Mouse (Mus musculus): ENCODE results near the gene Gm21969. TPM values are rescaled to one million over a fixed set of nuclear protein-coding genes. Genes with fewer than 3 reads are reported as not detected.

Gene Gm21969
- polyA plus RNA-seq, 1 experiment from 2014 or later = not detected

DNA sequence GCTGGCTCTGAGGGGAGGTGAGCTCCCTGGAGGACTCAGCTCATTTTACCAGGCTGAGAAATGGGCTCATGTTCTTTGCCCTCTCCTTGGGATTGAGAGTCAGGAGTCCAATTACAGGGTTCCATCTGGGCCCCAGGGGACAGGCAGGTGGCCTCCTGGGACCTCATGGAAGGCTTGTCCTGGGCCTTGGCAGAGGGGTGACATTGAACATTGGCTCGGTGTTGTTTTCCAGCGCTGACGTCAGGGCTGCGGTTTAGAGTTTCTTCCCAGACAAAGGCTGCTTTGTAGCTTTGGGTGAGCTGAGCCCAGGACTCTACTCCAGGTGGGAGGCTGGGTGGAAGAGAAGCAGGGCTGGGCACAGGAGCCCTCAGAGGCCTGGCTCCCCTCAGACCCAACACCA lies 15.2 kb upstream of the Gm21969 start:
- Histone ChIP-seq H3K27me3 (ENCODE audit: control insufficient read depth, insufficient read depth, low read length) (no peaks in the 10 kb centered on the region), H3K9ac (replicated peaks; ENCODE audit: low read length) (no peak overlapping the region), H3K9me3 (replicated peaks; ENCODE audit: control insufficient read depth, low read length) (no peaks in the 10 kb centered on the region), H3K4me2 (ENCODE audit: low read depth, low read length) (no peak overlapping the region), H3K4me3 (ENCODE audit: low read depth, low read length) (no peak overlapping the region), H3K36me3 (replicated peaks; ENCODE audit: control insufficient read depth, insufficient read depth, low read depth, low read length) (no peaks in the 10 kb centered on the region), H3K27ac (replicated peaks; ENCODE audit: low read depth, low read length) (0 out of 2 replicates have a peak overlapping the region, but pooled peaks have one; percentile 13), H3K4me1 (ENCODE audit: control insufficient read depth, insufficient read depth, low read length) (peaks cover 7% of the 10 kb centered on the region; the same call in 1 of the 2 replicates)
- WGBS = 64% methylated on average over 4 of the region's 4 CpGs
- ATAC-seq (replicated peaks; ENCODE audit: insufficient number of reproducible peaks, low FRiP score, low TSS enrichment, low read depth) (no peak), DNase-seq (ENCODE audit: low spot score) (peak; percentile 35)

DNA sequence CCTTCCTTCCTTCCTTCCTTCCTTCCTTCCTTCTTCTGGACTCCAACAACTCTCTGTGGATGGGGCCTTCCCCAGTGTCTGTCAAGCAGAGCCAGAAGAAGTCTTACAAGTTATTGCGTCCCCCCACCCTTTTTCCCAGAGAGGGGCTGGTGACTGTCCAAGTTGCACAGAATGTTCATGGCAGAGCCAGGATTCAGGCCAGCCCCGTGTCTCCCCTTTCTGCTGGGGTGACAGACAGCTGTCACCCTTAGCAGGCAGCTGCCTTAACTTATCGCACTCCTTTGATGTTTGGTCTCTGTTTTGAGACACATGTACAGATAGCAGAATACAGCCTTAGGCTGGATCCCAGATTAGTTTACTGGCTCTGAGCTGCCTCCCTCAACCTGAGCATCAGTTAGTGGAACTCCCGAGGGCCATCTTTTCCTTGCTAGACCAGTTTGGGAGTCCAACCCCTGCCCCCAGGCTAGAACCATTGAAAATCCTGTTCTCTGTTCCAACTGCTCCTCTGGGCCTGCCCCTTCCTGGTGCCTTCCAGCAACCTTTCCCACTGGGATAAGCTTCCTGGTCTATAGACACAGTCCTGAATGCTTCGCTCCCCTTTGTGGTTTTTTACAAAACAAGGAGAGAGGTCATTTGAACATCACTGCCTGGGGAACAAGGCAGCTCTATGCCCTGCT lies 13.5 kb upstream of the Gm21969 start:
- Histone ChIP-seq H3K27ac (replicated peaks; ENCODE audit: low read depth, low read length) (0 out of 2 replicates have a peak overlapping the region, but pooled peaks have one; percentile 11), H3K36me3 (replicated peaks; ENCODE audit: control insufficient read depth, insufficient read depth, low read depth, low read length) (no peaks in the 10 kb centered on the region), H3K9me3 (replicated peaks; ENCODE audit: control insufficient read depth, low read length) (no peaks in the 10 kb centered on the region), H3K9ac (replicated peaks; ENCODE audit: low read length) (no peak overlapping the region), H3K4me1 (ENCODE audit: control insufficient read depth, insufficient read depth, low read length) (peaks cover 5% of the 10 kb centered on the region; the same call in 1 of the 2 replicates), H3K4me2 (ENCODE audit: low read depth, low read length) (no peak overlapping the region), H3K4me3 (ENCODE audit: low read depth, low read length) (no peak overlapping the region), H3K27me3 (ENCODE audit: control insufficient read depth, insufficient read depth, low read length) (no peaks in the 10 kb centered on the region)
- ATAC-seq (replicated peaks; ENCODE audit: insufficient number of reproducible peaks, low FRiP score, low TSS enrichment, low read depth) = no peak
- no peak for DNase-seq (ENCODE audit: low spot score)
- whole genome bisulfite sequencing = 25% methylated on average over 5 of the region's 5 CpGs

DNA sequence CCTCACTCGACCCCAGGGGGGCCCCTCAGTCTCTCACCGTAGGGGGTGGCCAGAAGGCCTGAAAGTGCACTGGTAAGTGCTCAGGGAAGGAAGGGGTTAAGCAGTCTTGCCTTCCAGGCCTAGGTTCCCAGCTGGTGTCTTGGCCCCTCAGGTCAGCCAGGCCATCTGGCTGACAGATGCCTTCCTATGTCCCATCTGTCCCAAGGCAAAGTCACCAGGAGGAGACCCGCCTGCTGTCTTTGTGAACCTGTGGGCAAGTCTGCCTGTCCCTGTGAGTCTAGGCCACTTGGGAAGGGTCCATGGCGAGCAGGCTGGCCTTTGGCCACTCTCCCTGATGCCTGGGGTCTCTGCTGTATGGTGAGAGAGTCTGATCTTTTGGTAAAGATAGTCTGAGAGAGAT lies 12.5 kb upstream of the Gm21969 start:
- H3K4me1 ChIP-seq (ENCODE audit: control insufficient read depth, insufficient read depth, low read length) = peaks cover 5% of the 10 kb centered on the region; the same call in 1 of the 2 replicates
- H3K27ac ChIP-seq (replicated peaks; ENCODE audit: low read depth, low read length) = no peak overlapping the region
- H3K36me3 ChIP-seq (replicated peaks; ENCODE audit: control insufficient read depth, insufficient read depth, low read depth, low read length) = no peaks in the 10 kb centered on the region
- no peak overlapping the region for H3K4me2 ChIP-seq (ENCODE audit: low read depth, low read length)
- WGBS = 25% methylated on average over 4 of the region's 4 CpGs
- H3K9me3 ChIP-seq (replicated peaks; ENCODE audit: control insufficient read depth, low read length) = no peaks in the 10 kb centered on the region
- no peak for ATAC-seq (replicated peaks; ENCODE audit: insufficient number of reproducible peaks, low FRiP score, low TSS enrichment, low read depth)
- H3K4me3 ChIP-seq (ENCODE audit: low read depth, low read length) = no peak overlapping the region
- H3K9ac ChIP-seq (replicated peaks; ENCODE audit: low read length) = no peak overlapping the region
- H3K27me3 ChIP-seq (ENCODE audit: control insufficient read depth, insufficient read depth, low read length) = no peaks in the 10 kb centered on the region
- peak; percentile 50 for DNase-seq (ENCODE audit: low spot score)

DNA sequence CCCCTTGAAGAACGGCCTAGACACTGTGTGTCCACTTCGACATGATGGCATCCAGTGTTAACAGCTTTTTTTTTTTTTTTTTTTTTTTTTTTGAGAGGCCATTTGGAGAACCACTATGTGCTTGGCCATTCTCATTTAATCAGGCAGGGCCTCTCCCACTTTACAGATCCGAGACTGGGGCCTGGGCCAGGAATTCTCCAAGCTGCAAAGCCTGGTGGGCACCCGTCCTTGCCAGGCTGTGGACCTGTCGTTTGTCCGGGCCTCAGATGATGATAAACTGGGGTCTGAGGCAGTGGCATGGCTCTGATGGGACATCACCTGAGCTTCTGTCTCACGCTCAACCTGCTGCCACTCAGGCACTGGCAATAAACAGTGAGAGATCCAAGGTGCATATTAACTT lies 10.1 kb upstream of the Gm21969 start:
- no peak for ATAC-seq (replicated peaks; ENCODE audit: insufficient number of reproducible peaks, low FRiP score, low TSS enrichment, low read depth)
- Histone ChIP-seq H3K9ac (replicated peaks; ENCODE audit: low read length) (no peak overlapping the region), H3K27me3 (ENCODE audit: control insufficient read depth, insufficient read depth, low read length) (no peaks in the 10 kb centered on the region), H3K4me3 (ENCODE audit: low read depth, low read length) (no peak overlapping the region), H3K4me2 (ENCODE audit: low read depth, low read length) (no peak overlapping the region), H3K4me1 (ENCODE audit: control insufficient read depth, insufficient read depth, low read length) (peaks cover 22% of the 10 kb centered on the region), H3K9me3 (replicated peaks; ENCODE audit: control insufficient read depth, low read length) (no peaks in the 10 kb centered on the region), H3K27ac (replicated peaks; ENCODE audit: low read depth, low read length) (no peak overlapping the region), H3K36me3 (replicated peaks; ENCODE audit: control insufficient read depth, insufficient read depth, low read depth, low read length) (no peaks in the 10 kb centered on the region)
- WGBS = 76% methylated on average over 7 of the region's 7 CpGs
- DNase-seq (ENCODE audit: low spot score) = no peak

DNA sequence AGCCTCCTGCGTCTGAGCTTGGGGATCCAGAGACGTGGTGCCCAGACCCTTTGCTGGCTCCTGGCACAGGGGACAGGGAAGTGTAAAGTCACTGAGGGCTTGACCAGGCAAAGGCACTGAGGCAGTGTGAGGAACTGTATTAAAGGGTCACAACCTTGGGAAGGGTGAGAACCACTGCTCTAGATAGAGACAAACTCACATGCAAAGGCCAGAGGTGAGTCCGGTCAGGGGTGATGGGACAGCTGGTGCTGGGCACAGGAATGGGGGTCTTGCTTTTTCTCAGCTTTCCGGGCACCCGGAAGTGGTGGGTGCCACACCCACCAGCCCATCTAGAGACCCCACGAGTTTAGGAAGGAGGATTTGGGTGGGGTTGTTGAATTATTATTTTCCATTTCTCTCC lies 9.6 kb upstream of the Gm21969 start:
- DNase-seq (ENCODE audit: low spot score) = no peak
- Histone ChIP-seq H3K9me3 (replicated peaks; ENCODE audit: control insufficient read depth, low read length) (no peaks in the 10 kb centered on the region), H3K27me3 (ENCODE audit: control insufficient read depth, insufficient read depth, low read length) (no peaks in the 10 kb centered on the region), H3K4me2 (ENCODE audit: low read depth, low read length) (no peak overlapping the region), H3K4me3 (ENCODE audit: low read depth, low read length) (no peak overlapping the region), H3K9ac (replicated peaks; ENCODE audit: low read length) (no peak overlapping the region), H3K4me1 (ENCODE audit: control insufficient read depth, insufficient read depth, low read length) (peaks cover 25% of the 10 kb centered on the region), H3K27ac (replicated peaks; ENCODE audit: low read depth, low read length) (no peak overlapping the region), H3K36me3 (replicated peaks; ENCODE audit: control insufficient read depth, insufficient read depth, low read depth, low read length) (no peaks in the 10 kb centered on the region)
- no peak for ATAC-seq (replicated peaks; ENCODE audit: insufficient number of reproducible peaks, low FRiP score, low TSS enrichment, low read depth)
- 65% methylated on average over 6 of the region's 6 CpGs for WGBS

DNA sequence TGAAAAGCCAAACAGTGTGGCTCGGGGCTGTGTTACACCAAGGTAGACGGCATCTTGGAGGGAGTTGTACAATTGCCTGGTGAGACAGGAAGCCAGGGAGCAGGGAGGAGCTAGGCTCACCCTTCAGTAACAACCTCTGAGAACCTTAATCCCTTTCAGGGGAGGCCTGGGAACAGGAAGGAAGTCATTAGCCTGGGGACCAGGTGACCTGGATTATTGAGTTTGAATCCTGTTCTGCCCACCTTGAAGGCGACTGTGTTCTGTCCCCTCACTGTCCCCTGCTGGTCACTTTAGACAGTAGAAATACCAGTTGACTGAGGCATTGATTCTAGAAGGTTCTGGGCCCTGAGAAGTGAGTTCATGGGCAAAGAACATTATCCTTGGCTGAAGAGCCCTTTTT lies 8.9 kb upstream of the Gm21969 start:
- DNase-seq (ENCODE audit: low spot score) = no peak
- Histone ChIP-seq H3K36me3 (replicated peaks; ENCODE audit: control insufficient read depth, insufficient read depth, low read depth, low read length) (no peaks in the 10 kb centered on the region), H3K27me3 (ENCODE audit: control insufficient read depth, insufficient read depth, low read length) (no peaks in the 10 kb centered on the region), H3K4me3 (ENCODE audit: low read depth, low read length) (no peak overlapping the region), H3K4me1 (ENCODE audit: control insufficient read depth, insufficient read depth, low read length) (peaks cover 25% of the 10 kb centered on the region), H3K27ac (replicated peaks; ENCODE audit: low read depth, low read length) (no peak overlapping the region), H3K9ac (replicated peaks; ENCODE audit: low read length) (no peak overlapping the region), H3K9me3 (replicated peaks; ENCODE audit: control insufficient read depth, low read length) (no peaks in the 10 kb centered on the region), H3K4me2 (ENCODE audit: low read depth, low read length) (no peak overlapping the region)
- no peak for ATAC-seq (replicated peaks; ENCODE audit: insufficient number of reproducible peaks, low FRiP score, low TSS enrichment, low read depth)
- 24% methylated on average over 3 of the region's 3 CpGs for WGBS

DNA sequence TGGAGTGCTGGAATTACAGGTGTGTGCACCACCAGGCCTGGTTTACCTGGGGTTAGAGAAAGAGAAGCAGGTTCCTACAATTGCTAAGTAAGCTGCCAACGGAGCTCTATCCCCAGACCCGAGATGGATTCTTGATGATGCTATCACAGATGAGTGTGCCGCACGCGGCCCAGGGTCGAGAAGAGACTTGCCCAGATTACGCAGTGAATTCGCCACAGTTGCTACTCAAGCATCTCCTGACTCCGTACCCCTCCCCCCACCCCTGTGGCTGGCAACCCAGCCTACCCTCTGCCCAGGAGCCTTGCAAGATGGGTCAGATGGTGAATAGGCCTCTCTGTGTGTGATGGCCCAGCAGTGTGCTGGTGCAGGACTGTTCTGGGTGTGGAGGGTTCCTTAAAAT lies 6.3 kb upstream of the Gm21969 start:
- no peak overlapping the region for H3K4me2 ChIP-seq (ENCODE audit: low read depth, low read length)
- 0 out of 2 replicates have a peak overlapping the region, but pooled peaks have one; percentile 49 for H3K27ac ChIP-seq (replicated peaks; ENCODE audit: low read depth, low read length)
- DNase-seq (ENCODE audit: low spot score) = no peak
- peaks cover 21% of the 10 kb centered on the region for H3K4me1 ChIP-seq (ENCODE audit: control insufficient read depth, insufficient read depth, low read length)
- no peaks in the 10 kb centered on the region for H3K36me3 ChIP-seq (replicated peaks; ENCODE audit: control insufficient read depth, insufficient read depth, low read depth, low read length)
- H3K9ac ChIP-seq (replicated peaks; ENCODE audit: low read length) = no peak overlapping the region
- no peaks in the 10 kb centered on the region for H3K27me3 ChIP-seq (ENCODE audit: control insufficient read depth, insufficient read depth, low read length)
- no peak overlapping the region for H3K4me3 ChIP-seq (ENCODE audit: low read depth, low read length)
- no peaks in the 10 kb centered on the region for H3K9me3 ChIP-seq (replicated peaks; ENCODE audit: control insufficient read depth, low read length)
- WGBS = 15% methylated on average over 9 of the region's 9 CpGs
- no peak for ATAC-seq (replicated peaks; ENCODE audit: insufficient number of reproducible peaks, low FRiP score, low TSS enrichment, low read depth)

Data from embryonic facial prominence, embryonic 11.5 days (tissue).